ENCODE assay signal across 23 mouse cellular contexts in the genomic region with DNA sequence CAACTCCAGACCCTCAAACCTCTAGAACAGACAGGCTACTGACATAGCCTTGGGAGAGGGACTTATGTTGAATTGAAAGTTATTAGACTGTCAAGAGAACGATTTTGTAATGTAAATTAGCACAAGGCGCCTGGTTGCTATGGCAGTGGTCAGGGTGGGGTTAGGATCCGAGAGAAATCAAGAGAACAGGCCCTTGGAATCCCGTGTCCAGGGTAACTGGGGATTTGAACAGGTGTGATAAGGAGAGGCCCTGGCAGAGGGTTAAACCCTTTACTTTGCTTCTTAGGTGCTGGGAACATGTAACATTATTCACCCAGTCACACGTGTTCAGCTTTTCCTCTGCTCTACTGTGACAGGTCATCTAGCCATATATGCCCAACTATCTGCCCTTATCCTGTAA.
A peak's percentile ranks its signal among the peaks of the same experiment; 100 is the strongest.
DNase-seq lines count a peak whose midpoint lies in the region; ATAC-seq and TF ChIP-seq lines count a peak whose summit lies in the region.
"Had no signal": no experiment of that assay in that cellular context is flagged by ENCODE, and none has a peak within 500 bp of the region (broad histone marks: within the 10 kb centered on the region; RNA-seq: fewer than 3 reads in every experiment).

No protein-coding gene starts in this region.

- no peak overlapping the region for H3K9ac ChIP-seq in forebrain, embryonic 13.5 days
- no peak overlapping the region for H3K9ac ChIP-seq in forebrain, postnatal 0 days
- no peak overlapping the region for H3K9ac ChIP-seq in neural tube, embryonic 12.5 days
- H3K9ac ChIP-seq: heart, embryonic 15.5 days; kidney, embryonic 15.5 days; liver, embryonic 15.5 days; neural tube, embryonic 15.5 days had no signal

- no peak overlapping the region for H3K4me3 ChIP-seq in forebrain, embryonic 13.5 days
- H3K4me3 ChIP-seq in forebrain, postnatal 0 days (ENCODE audit: low read depth, low read length), result no peak overlapping the region
- no peak overlapping the region for H3K4me3 ChIP-seq in layer of hippocampus, adult 2 months
- no peak overlapping the region for H3K4me3 ChIP-seq in neural tube, embryonic 12.5 days
- H3K4me3 ChIP-seq in limb, embryonic 10.5 days, result no peak overlapping the region
- H3K4me3 ChIP-seq: forebrain, embryonic 10.5 days; heart, embryonic 15.5 days; kidney, embryonic 15.5 days; liver, embryonic 15.5 days; myocyte; neural tube, embryonic 15.5 days had no signal

- 48% methylated on average over 5 of the region's 5 CpGs for WGBS in forebrain, embryonic 13.5 days
- 29% methylated on average over 5 of the region's 5 CpGs for WGBS in forebrain, postnatal 0 days
- 40% methylated on average over 5 of the region's 5 CpGs for WGBS in neural tube, embryonic 12.5 days
- 85% methylated on average over 5 of the region's 5 CpGs for WGBS in limb, embryonic 10.5 days

- no peaks in the 10 kb centered on the region for H3K27me3 ChIP-seq in forebrain, embryonic 13.5 days
- no peaks in the 10 kb centered on the region for H3K27me3 ChIP-seq in forebrain, postnatal 0 days (ENCODE audit: insufficient read depth, low read length)
- H3K27me3 ChIP-seq in neural tube, embryonic 12.5 days (replicated peaks), result no peaks in the 10 kb centered on the region
- no peaks in the 10 kb centered on the region for H3K27me3 ChIP-seq in limb, embryonic 10.5 days (ENCODE audit: low read depth, poor library complexity, severe bottlenecking)
- H3K27me3 ChIP-seq: heart, embryonic 15.5 days; kidney, embryonic 15.5 days; liver, embryonic 15.5 days; neural tube, embryonic 15.5 days had no signal

- no peak for DNase-seq in forebrain, postnatal 0 days
- no peak for DNase-seq in layer of hippocampus, adult 2 months (ENCODE audit: low spot score in 2 of 2)
- DNase-seq in layer of hippocampus, postnatal 25 days (ENCODE audit: extremely low spot score in 1 of 2, low spot score in 1 of 2), result no peak
- DNase-seq in neural tube, embryonic 10.5 days (ENCODE audit: extremely low spot score, low spot score), result no peak
- no peak for DNase-seq in limb, embryonic 10.5 days (ENCODE audit: low spot score)
- DNase-seq in B cell, adult 2 months, result no peak
- DNase-seq: cerebellum, adult 11 months; cerebellum, adult 9-11 months; gastrocnemius, postnatal 36 days; kidney, adult 11 months; kidney, postnatal 36 days; left cerebral cortex, postnatal 4 days; liver; right cerebral cortex, postnatal 4 days had no signal

- no peak for TF ChIP-seq CTCF in forebrain, postnatal 0 days (IDR thresholded peaks at IDR 0.05; ENCODE audit: low read depth)
- TF ChIP-seq CTCF in layer of hippocampus, adult 2 months (conservative IDR thresholded peaks at IDR 0.05), result no peak

- no peak for ATAC-seq in forebrain, embryonic 13.5 days
- ATAC-seq in forebrain, postnatal 0 days, result no peak
- 0 out of 2 replicates have a peak, but pooled peaks have one; percentile 26 for ATAC-seq in neural tube, embryonic 12.5 days (ENCODE audit: low FRiP score, low read depth)
- ATAC-seq: midbrain, embryonic 16.5 days had no signal

- H3K4me1 ChIP-seq in forebrain, embryonic 13.5 days, result peaks cover 18% of the 10 kb centered on the region
- H3K4me1 ChIP-seq in forebrain, postnatal 0 days (ENCODE audit: insufficient read depth), result peaks cover 7% of the 10 kb centered on the region; the same call in 1 of the 2 replicates
- peaks cover 27% of the 10 kb centered on the region for H3K4me1 ChIP-seq in neural tube, embryonic 12.5 days
- peaks cover 4% of the 10 kb centered on the region; the same call in 1 of the 2 replicates for H3K4me1 ChIP-seq in limb, embryonic 10.5 days

- peaks cover 41% of the 10 kb centered on the region for H3K36me3 ChIP-seq in forebrain, embryonic 13.5 days (ENCODE audit: poor library complexity, severe bottlenecking)
- peaks cover 44% of the 10 kb centered on the region for H3K36me3 ChIP-seq in forebrain, postnatal 0 days (ENCODE audit: insufficient read depth)
- peaks cover 24% of the 10 kb centered on the region for H3K36me3 ChIP-seq in neural tube, embryonic 12.5 days
- H3K36me3 ChIP-seq in limb, embryonic 10.5 days, result peaks cover 7% of the 10 kb centered on the region
- H3K36me3 ChIP-seq: liver, embryonic 15.5 days had no signal

- no peaks in the 10 kb centered on the region for H3K9me3 ChIP-seq in forebrain, embryonic 13.5 days (replicated peaks)
- H3K9me3 ChIP-seq in forebrain, postnatal 0 days (ENCODE audit: low read length), result no peaks in the 10 kb centered on the region
- no peaks in the 10 kb centered on the region for H3K9me3 ChIP-seq in neural tube, embryonic 12.5 days
- H3K9me3 ChIP-seq in limb, embryonic 10.5 days (replicated peaks), result no peaks in the 10 kb centered on the region
- H3K9me3 ChIP-seq: forebrain, embryonic 10.5 days; heart, embryonic 15.5 days; kidney, embryonic 15.5 days; liver, embryonic 15.5 days; neural tube, embryonic 15.5 days had no signal

- H3K4me2 ChIP-seq in forebrain, embryonic 13.5 days, result no peak overlapping the region
- no peak overlapping the region for H3K4me2 ChIP-seq in forebrain, postnatal 0 days (ENCODE audit: low read depth)
- H3K4me2 ChIP-seq in neural tube, embryonic 12.5 days (replicated peaks), result no peak overlapping the region
- H3K4me2 ChIP-seq: heart, embryonic 15.5 days; kidney, embryonic 15.5 days; liver, embryonic 15.5 days; neural tube, embryonic 15.5 days had no signal

- 0 out of 2 replicates have a peak overlapping the region, but pooled peaks have one; percentile 32 for H3K27ac ChIP-seq in forebrain, embryonic 13.5 days
- H3K27ac ChIP-seq in forebrain, postnatal 0 days (ENCODE audit: low read depth, low read length), result no peak overlapping the region
- H3K27ac ChIP-seq in layer of hippocampus, adult 2 months, result peak overlapping the region; percentile 43; the same call in 1 of the 2 replicates
- no peak overlapping the region for H3K27ac ChIP-seq in neural tube, embryonic 12.5 days
- H3K27ac ChIP-seq in limb, embryonic 10.5 days, result no peak overlapping the region
- H3K27ac ChIP-seq: forebrain, embryonic 10.5 days; kidney, embryonic 15.5 days; liver, embryonic 15.5 days; neural tube, embryonic 15.5 days had no signal

Comparison
In these comparisons a context has a peak if more than half of its experiments do, and no peak if none do; other contexts are left out.
1. H3K27ac ChIP-seq: peak in forebrain, embryonic 13.5 days (single experiment) and layer of hippocampus, adult 2 months (single experiment); none in forebrain, postnatal 0 days (single experiment), neural tube, embryonic 12.5 days (single experiment) and limb, embryonic 10.5 days (single experiment).